Comparison of ENCODE assay signal across 15 mouse cellular contexts in genomic region chr3:159031581-159031980, GRCm38 (mm10).
DNase-seq lines count a peak whose midpoint lies in the region.
"Had no signal": no experiment of that assay in that cellular context is flagged by ENCODE, and none has a peak within 500 bp of the region (broad histone marks: within the 10 kb centered on the region; RNA-seq: fewer than 3 reads in every experiment).

No protein-coding gene starts in this region.

- peak; percentile 18 to 70 for DNase-seq in frontal cortex, postnatal 36 days (ENCODE audit: low spot score in 2 of 2)
- DNase-seq in frontal cortex, postnatal 25 days (ENCODE audit: low spot score in 2 of 2), result no peak
- DNase-seq in retina, embryonic 14.5 days (ENCODE audit: low spot score), result peak; percentile 6
- no peak for DNase-seq in retina, postnatal 1 day
- peak; percentile 71 for DNase-seq in layer of hippocampus, adult 9-11 months
- peak; percentile 30 to 36 for DNase-seq in right cerebral cortex, postnatal 36 days (ENCODE audit: low spot score in 2 of 2)
- DNase-seq in ovary, adult 18-20 months (ENCODE audit: low spot score), result no peak
- DNase-seq in thymus, postnatal 4 days, result no peak
- DNase-seq: adrenal gland, postnatal 14 days; cerebellum, adult 2 months; heart, postnatal 36 days; liver; liver, postnatal 0 days; lung, postnatal 14 days; thymus, postnatal 36 days had no signal

Comparison
In these comparisons a context has a peak if more than half of its experiments do, and no peak if none do; other contexts are left out.
1. DNase-seq: peak in frontal cortex, postnatal 36 days (2 of 2), retina, embryonic 14.5 days (single experiment), layer of hippocampus, adult 9-11 months (single experiment) and right cerebral cortex, postnatal 36 days (2 of 2); none in frontal cortex, postnatal 25 days (0 of 2), retina, postnatal 1 day (single experiment), ovary, adult 18-20 months (single experiment) and thymus, postnatal 4 days (single experiment).